Mouse (Mus musculus) NIH3T3 (cell line): ENCODE data around the gene 4930453N24Rik.
A peak's percentile ranks its signal among the peaks of the same experiment; 100 is the strongest.

Experiments used
- DNase-seq: peaks from one replicate; pipeline ENCODE4 v3.0.0-alpha.2; 2012; ENCODE audit warnings: low read depth

4930453N24Rik gene

DNA sequence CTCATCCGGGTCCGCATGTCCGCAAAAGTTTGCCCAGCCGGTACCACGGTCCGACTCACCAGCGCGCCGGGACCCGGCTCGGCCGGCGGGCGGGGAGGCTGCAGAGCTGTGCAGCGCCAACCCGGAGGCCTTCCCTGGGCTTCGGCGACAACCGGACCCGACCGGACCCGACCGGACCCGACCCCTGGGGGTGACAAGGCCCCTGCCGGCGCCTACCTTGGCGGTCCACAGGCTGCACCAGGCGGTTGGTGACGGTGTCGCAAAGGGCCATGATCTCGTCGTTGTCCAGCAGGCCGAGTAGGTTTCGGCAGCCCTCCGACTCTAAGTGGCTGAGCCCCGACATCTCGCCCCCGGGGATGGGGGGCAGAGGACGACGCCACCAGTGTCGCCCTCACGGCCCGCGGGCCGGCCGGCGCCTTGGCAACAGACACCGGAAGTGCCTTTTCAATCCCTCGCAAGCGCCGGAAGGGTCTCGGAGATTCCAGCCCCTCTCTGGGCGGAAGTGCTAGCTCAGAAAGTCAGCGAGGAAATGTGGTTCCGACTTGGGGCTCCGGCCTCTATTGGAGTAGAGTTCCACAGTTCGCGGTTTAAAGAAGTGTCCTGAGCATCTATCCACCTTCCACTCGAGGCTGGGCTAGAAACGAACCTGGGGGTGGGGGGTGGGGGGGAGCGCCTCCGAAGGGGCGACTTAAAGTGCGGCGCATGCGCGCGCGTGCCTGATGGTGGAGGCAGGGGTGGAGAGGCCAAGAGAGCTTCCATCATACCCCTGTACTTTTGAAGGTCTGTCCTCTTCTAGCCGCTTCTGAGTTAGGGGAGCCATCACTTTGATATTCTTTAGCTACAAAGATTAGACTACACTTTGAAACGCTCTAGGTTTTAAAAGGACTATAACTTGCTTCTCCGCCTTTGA, at the start of gene 4930453N24Rik:
4930453N24Rik (minus strand) TSS at position 641 of the 910 bp plus-strand sequence.
- DNase-seq: peak; percentile 92

DNA sequence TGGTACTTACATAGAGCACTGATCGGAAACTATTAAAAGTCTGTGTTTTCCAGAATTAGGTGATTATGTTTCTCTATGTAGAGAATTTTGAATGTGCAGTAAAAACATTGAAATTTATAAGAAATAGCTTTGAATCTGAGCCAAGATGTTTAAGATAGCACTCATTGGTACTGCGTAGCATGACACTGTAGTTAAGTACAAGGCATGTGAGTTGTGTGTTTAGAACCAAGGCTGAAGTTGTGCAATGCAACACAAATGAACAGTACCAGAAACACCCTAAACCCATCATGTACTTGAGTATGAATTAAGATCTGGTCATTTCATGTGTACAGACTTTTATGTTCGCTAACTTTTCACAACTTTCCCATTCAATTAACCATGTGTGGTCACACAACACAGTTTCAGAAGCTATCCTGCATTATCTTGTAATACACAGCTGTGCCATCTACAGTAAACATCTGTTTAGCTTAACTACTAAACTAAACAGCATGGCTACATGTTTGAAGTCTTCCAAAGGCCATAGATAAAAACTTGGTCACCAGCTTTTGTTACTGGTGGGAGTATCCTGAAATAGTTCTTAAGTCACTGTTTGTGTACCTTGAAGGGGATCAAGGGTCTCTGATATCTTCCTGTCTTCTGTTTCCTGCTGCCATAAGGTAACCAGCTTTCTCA, 46.3 kb upstream of the 4930453N24Rik start:
- DNase-seq: no peak

- no peak for DNase-seq
Observed at GRCm38 (mm10) chr16:64803041-64803440, 32.1 kb upstream of the 4930453N24Rik start.

DNA sequence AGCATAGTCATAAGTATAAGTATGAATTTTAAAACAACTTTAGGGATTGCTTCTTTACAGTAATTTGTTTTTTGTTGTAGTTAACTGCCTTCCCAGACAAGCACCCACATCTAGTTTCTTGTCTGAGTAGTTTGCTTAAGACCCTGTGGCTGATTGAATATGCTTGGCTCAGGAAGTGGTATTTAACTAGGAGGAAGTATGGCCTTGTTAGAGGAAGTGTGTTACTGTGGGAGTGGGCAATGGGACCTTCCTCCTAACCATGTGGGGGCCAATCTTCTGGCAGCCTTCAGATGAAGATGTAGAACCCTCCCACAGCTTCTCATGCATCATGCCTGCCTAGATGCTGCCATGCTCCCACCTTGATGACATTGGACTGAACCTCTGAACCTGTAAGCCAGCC, 30.7 kb upstream of the 4930453N24Rik start:
- no peak for DNase-seq

DNA sequence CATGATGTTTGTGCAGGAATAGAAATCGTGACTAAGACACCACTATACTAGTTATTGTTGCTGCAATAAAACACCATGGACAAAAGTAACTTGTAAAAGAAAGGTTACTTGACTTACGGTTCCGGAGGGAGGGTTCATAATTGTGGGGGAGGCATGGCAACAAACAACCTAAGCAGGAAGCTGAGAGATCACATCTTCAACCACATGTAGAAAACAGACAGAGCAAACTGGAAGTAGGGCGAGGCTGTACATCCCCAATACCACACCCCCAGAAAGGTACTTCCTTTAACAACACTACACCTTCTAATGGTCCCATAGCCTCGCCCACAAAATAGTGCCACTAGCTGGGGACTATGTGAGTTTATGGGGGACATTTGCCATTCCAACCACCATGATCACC, 29.4 kb upstream of the 4930453N24Rik start:
- DNase-seq: no peak

GRCm38 (mm10) chr16:64794802-64795201, 23.8 kb upstream of the 4930453N24Rik start:
- DNase-seq: no peak

GRCm38 (mm10) chr16:64789706-64790105, 18.7 kb upstream of the 4930453N24Rik start:
- DNase-seq: no peak

DNA sequence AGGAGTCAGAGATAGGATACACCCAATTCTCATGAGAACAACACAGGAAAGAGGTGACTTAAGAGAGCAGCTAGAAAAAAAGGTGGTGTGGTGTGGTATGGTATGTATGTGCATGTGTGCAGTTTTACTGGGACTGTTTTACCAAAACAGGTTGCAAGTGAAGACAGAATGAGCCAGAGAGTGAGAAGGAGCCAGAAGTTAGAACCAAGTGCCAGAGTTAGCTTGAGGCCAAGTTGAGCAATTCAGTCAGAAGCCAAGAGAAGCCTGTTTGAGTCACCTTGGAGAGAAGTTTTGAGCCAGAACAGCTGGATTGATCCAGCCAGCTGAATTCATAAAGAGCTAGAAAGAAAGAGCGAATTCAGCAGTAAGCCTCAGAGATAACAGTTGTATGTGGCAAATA, 4.6 kb upstream of the 4930453N24Rik start:
- peak; percentile 48 for DNase-seq

DNA sequence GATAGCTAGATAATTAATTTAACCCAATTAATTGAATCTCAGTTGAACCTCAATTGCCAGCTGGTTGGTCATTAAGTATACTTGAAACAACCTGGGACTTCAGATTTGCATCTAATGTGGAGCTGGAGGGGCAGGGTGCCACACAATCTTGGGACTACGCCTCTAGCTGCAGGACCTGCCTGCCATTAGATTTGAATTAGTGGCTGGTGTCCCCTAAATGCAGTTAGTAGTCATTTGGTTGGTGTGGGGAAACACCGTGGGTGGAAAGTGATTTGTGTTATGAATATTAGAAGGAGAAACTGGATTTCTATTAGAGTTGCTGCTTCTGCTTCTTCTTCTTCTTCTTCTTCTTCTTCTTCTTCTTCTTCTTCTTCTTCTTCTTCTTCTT, 464 bp upstream of the 4930453N24Rik start:
- peak; percentile 5 for DNase-seq

DNA sequence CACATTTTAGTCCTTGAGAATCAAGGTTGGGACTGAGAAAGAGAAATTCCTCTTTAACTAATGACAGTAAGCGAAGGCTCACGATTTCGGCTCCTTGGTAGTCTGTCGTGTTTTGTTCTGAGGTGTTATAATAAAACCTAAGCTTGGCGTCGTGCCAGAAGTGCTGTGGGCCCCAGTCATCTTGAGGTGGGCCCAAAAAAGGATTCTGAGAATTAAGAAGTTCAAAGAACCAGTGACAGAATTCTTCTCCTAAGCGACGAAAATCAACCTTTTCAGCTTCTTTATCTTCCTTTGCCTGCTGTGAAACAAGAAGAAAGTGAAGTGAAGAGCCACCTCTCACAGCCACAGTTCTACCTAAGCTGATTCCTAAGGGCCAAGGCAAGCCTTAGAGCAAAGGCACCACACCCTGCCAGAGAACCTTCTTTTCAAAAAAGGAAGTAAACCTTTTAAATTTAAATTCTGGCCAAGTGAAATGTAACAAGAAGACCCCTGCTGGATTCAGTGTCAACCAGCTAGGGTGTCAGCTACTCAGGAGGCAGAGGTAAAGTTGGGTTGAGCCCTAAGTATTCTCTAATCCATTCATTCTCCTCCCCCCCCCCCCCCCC, 4.2 kb downstream of the 4930453N24Rik start:
- no peak for DNase-seq

- no peak for DNase-seq
Observed at GRCm38 (mm10) chr16:64759245-64759626, 11.7 kb downstream of the 4930453N24Rik start.

DNA sequence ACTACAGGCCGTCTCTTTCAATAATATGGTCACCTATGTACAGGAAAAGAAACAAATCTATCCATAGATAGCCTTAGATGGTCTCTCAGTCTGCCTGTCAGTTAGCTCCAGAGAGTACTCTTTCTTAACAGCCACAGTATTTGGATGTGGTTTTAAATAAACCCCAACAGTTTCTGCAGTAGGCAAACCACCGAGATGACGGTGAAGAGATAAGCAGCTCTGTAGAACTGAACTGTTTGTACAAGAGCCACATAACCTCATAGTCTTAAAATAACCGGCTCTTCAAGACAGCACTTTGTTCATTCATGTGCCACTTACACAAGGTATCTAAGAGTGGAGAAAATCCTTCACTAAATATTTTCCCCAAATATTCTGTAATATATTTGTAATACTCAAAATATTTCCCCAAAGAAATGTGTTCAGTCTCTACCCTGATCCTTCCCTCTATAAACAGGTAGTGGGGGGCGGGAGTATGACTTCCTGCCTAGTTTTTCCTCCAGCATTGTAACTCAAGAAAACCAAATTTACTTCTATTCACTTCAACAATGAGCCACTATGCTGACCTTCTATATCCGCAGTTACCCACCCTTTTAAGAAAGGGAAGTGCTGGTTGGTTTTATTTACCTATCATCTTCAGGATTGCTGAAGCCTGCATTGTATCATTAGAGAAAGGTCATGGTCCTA, 12.3 kb downstream of the 4930453N24Rik start:
- DNase-seq: no peak

DNA sequence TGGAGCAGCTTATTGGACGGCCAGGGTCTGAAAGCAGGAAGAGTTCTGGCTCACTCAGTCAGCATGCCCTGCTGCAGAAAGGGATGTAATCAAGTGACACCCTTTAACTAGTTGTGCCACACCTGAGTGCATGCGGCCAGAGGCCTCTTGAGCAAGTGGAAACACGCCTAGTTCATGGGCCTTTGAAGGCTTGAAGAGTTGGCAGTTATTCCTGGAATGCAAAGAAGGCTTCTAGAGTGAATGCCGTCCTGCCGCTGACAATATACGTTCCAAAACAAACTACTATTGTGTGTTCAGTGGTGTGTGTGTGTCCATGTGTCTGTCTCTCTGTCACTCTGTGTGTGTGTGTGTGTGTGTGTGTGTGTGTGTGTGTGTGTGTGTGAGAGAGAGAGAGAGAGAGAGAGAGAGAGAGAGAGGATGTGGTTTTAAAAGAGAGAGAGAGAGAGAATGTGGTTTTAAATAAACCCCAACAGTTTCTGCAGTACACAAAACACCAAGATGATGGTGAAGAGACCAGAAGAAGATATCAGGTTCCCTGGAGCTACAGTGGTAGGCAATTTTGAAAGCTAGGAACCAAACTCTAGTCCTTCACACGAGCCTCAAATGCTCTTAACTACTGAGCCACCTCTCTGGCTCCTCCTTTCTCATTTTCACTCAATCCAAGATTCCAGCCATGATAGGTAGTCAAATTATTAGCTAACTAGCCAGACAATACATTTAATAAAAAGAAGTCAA, 13.1 kb downstream of the 4930453N24Rik start:
- DNase-seq: no peak

GRCm38 (mm10) chr16:64756321-64756720, 14.6 kb downstream of the 4930453N24Rik start:
- no peak for DNase-seq

DNA sequence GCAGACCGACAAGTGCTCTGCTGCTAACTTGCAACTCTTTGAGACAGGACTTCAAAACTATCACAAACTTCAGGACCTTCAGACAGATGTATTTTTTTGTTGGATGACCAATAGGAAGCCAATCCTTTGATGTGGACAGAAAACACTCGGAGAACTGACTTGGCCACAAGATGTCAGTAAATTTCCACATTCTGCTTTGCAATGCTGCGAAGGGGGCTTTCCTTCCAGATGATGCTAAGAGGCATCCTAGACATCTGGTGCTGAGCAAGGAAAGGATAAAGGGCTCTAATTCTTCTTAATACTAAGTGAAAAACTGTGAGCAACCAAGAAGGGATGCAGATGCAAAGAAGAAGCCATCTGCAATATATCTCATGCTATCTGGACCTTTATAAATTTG, 16.2 kb downstream of the 4930453N24Rik start:
- peak; percentile 65 for DNase-seq

GRCm38 (mm10) chr16:64753990-64754742, 16.8 kb downstream of the 4930453N24Rik start:
- DNase-seq: no peak

- peak; percentile 83 for DNase-seq
Observed at GRCm38 (mm10) chr16:64748237-64748636, 22.7 kb downstream of the 4930453N24Rik start.

GRCm38 (mm10) chr16:64745089-64745488, 25.9 kb downstream of the 4930453N24Rik start:
- DNase-seq: no peak

DNA sequence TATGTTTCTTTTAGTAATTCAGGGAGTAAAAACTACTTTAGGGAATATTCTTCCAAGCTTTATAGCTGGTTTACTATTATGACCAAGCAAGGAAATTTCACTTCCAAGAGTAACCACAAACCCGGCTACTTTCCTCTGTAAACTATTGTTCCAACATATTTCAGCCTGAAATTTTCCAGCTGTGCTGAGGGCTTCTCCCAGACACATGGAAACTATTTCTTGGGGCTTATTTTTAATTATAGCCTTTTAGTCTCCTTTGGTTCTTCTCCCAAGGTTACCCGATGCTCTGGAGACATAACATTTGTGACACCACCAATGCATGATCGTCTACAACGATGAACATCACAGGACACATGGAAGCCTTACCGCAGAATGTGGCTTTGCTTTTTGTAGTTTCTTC, 33.7 kb downstream of the 4930453N24Rik start:
- DNase-seq: no peak

- DNase-seq: peak; percentile 20
Observed at GRCm38 (mm10) chr16:64723273-64724057, 47.5 kb downstream of the 4930453N24Rik start.
